Mouse (Mus musculus): ENCODE measurements around the gene 4930469K13Rik. TPM values are rescaled to one million over a fixed set of nuclear protein-coding genes. Genes with fewer than 3 reads are reported as not detected.

Gene 4930469K13Rik
- polyA plus RNA-seq, 2 experiments, result not detected

DNA sequence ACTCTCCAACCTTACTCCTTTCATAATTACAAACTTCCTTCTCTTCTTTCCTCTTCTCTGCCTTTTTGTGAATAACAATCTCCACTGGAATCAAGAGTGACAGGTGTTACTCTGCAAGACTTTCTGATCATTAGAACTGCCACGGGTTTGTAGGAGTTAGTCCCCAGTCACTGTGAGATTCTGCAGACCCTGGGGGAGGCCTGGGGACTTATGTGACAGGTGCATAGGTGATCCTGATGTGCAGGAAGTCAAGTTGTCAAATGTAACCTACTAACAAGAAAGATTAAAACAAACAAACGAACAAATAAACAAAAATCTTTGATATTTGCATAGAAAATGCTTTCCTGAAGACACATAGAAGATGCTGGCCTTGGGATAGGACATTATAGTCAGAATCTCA lies 35.1 kb downstream of the 4930469K13Rik start:
- WGBS, result 54% methylated on average over 2 of the region's 2 CpGs

DNA sequence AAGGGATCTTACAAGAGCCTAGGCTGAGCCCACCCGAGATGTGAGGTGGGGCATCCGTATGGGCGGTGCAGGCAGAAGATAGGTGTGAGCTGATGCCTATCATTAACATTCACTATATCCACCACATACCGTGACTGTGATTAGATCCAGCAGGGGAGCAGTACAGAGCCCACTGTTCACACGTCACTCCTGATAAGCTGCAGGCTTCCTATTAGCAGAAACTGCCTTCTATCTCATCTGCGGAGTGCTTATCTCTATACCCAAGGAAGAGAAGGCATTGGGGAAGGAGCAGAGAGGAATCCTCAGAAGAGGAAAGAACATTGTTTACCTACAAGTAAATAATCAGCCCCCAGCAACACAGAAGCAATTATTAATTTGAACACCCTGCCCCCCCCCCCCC lies 36.6 kb downstream of the 4930469K13Rik start:
- Histone ChIP-seq H3K9ac (ENCODE audit: low read depth, low read length, severe bottlenecking) (no peak overlapping the region), H3K4me2 (replicated peaks; ENCODE audit: low read depth, low read length, severe bottlenecking) (no peak overlapping the region), H3K36me3 (ENCODE audit: control insufficient read depth, insufficient read depth, low read length) (no peaks in the 10 kb centered on the region), H3K27me3 (ENCODE audit: control insufficient read depth, insufficient read depth, low read length) (no peaks in the 10 kb centered on the region), H3K4me3 (replicated peaks; ENCODE audit: low read length) (no peak overlapping the region), H3K27ac (replicated peaks; ENCODE audit: low read depth, low read length) (no peak overlapping the region), H3K4me1 (ENCODE audit: control insufficient read depth, insufficient read depth, low read length) (0 out of 2 replicates have a peak, but pooled peaks cover 4% of the 10 kb centered on the region), H3K9me3 (ENCODE audit: control insufficient read depth, low read length) (no peaks in the 10 kb centered on the region)
- 55% methylated on average over 6 of the region's 6 CpGs for WGBS
- no peak for DNase-seq (ENCODE audit: low spot score)
- TF ChIP-seq POLR2A (IDR thresholded peaks at IDR 0.05; ENCODE audit: borderline replicate concordance, extremely low read depth, insufficient read depth, insufficient read length), result no peak
- ATAC-seq (ENCODE audit: low FRiP score, low read depth), result no peak

More for the DNA sequence above, 35.1 kb downstream of the 4930469K13Rik start:
- Histone ChIP-seq H3K4me1 (ENCODE audit: control insufficient read depth, insufficient read depth, low read length) (0 out of 2 replicates have a peak, but pooled peaks cover 4% of the 10 kb centered on the region), H3K4me2 (replicated peaks; ENCODE audit: low read depth, low read length, severe bottlenecking) (no peak overlapping the region), H3K9me3 (ENCODE audit: control insufficient read depth, low read length) (no peaks in the 10 kb centered on the region), H3K4me3 (replicated peaks; ENCODE audit: low read length) (no peak overlapping the region), H3K9ac (ENCODE audit: low read depth, low read length, severe bottlenecking) (no peak overlapping the region), H3K27me3 (ENCODE audit: control insufficient read depth, insufficient read depth, low read length) (no peaks in the 10 kb centered on the region), H3K27ac (replicated peaks; ENCODE audit: low read depth, low read length) (no peak overlapping the region), H3K36me3 (ENCODE audit: control insufficient read depth, insufficient read depth, low read length) (no peaks in the 10 kb centered on the region)
- no peak for DNase-seq (ENCODE audit: low spot score)
- TF ChIP-seq POLR2A (IDR thresholded peaks at IDR 0.05; ENCODE audit: borderline replicate concordance, extremely low read depth, insufficient read depth, insufficient read length), result no peak
- no peak for ATAC-seq (ENCODE audit: low FRiP score, low read depth)

DNA sequence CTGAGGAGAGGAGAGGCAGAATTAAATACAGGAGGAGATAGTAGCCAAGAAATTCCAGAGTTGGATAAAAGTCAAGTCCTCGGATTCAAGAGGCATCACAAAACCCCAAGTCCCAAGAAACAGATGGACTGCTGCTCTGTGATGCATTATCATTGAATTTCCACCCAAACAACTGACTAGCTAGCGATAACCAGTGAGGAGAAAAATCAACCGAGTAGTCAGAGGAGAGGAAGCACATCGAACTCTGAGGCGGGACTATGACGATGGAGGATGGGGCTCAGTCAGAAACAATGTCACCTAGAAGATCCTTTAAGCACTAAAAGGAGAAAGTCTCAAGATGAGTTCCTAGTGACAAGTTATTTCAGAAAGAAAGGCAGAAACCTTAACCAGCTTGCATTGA lies 39.4 kb downstream of the 4930469K13Rik start:
- TF ChIP-seq POLR2A (IDR thresholded peaks at IDR 0.05; ENCODE audit: borderline replicate concordance, extremely low read depth, insufficient read depth, insufficient read length), result no peak
- WGBS, result 86% methylated on average over 6 of the region's 6 CpGs
- ATAC-seq (ENCODE audit: low FRiP score, low read depth), result no peak
- H3K9ac ChIP-seq (ENCODE audit: low read depth, low read length, severe bottlenecking), result no peak overlapping the region
- H3K36me3 ChIP-seq (ENCODE audit: control insufficient read depth, insufficient read depth, low read length), result no peaks in the 10 kb centered on the region
- no peak overlapping the region for H3K4me2 ChIP-seq (replicated peaks; ENCODE audit: low read depth, low read length, severe bottlenecking)
- H3K4me3 ChIP-seq (replicated peaks; ENCODE audit: low read length), result no peak overlapping the region
- DNase-seq (ENCODE audit: low spot score), result no peak
- H3K27me3 ChIP-seq (ENCODE audit: control insufficient read depth, insufficient read depth, low read length), result no peaks in the 10 kb centered on the region
- 0 out of 2 replicates have a peak, but pooled peaks cover 2% of the 10 kb centered on the region for H3K4me1 ChIP-seq (ENCODE audit: control insufficient read depth, insufficient read depth, low read length)
- no peak overlapping the region for H3K27ac ChIP-seq (replicated peaks; ENCODE audit: low read depth, low read length)
- no peaks in the 10 kb centered on the region for H3K9me3 ChIP-seq (ENCODE audit: control insufficient read depth, low read length)

DNA sequence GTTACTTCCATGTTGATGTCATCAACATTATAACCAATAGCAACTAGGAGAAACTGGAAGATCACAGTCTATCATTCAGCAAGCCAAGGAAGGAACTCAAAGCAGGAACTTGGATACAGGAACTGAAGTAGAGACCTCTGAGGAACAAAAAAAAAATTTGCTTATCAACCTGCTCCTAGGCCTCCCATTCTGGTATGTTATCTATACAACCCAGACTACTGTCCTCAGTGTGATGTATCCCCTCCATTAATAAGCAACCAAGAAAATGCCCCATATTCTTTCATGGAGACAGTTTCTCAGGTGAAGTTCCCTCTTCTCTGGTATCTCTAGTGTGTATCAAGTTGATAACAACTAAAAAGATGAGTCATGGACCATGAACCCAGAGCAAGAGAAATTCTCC lies 40.0 kb downstream of the 4930469K13Rik start:
- ATAC-seq (ENCODE audit: low FRiP score, low read depth) (no peak), DNase-seq (ENCODE audit: low spot score) (no peak)
- H3K9ac ChIP-seq (ENCODE audit: low read depth, low read length, severe bottlenecking), result no peak overlapping the region
- no peak overlapping the region for H3K4me3 ChIP-seq (replicated peaks; ENCODE audit: low read length)
- no peaks in the 10 kb centered on the region for H3K4me1 ChIP-seq (ENCODE audit: control insufficient read depth, insufficient read depth, low read length)
- TF ChIP-seq POLR2A (IDR thresholded peaks at IDR 0.05; ENCODE audit: borderline replicate concordance, extremely low read depth, insufficient read depth, insufficient read length), result no peak
- H3K9me3 ChIP-seq (ENCODE audit: control insufficient read depth, low read length), result no peaks in the 10 kb centered on the region
- no peak overlapping the region for H3K4me2 ChIP-seq (replicated peaks; ENCODE audit: low read depth, low read length, severe bottlenecking)
- H3K27ac ChIP-seq (replicated peaks; ENCODE audit: low read depth, low read length), result no peak overlapping the region
- H3K27me3 ChIP-seq (ENCODE audit: control insufficient read depth, insufficient read depth, low read length), result no peaks in the 10 kb centered on the region
- no peaks in the 10 kb centered on the region for H3K36me3 ChIP-seq (ENCODE audit: control insufficient read depth, insufficient read depth, low read length)

DNA sequence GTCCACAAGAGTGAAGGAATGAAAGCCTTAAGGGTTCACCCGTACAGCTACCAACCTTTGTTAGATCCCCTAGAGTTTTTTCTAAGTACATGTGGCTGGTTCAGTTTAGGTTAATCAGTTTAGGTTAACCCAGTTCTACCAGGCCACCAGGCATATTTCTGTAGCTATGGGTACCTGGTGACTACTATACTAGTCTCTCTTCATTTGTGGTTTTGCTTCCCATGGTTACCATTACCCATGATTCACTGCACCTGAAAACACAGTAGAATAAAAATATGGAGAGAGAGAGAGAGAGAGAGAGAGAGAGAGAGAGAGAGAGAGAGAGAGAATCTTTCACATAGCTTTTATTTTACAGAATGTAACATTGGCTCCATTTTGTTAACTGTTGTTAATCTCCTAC lies 41.6 kb downstream of the 4930469K13Rik start:
- no peak for ATAC-seq (ENCODE audit: low FRiP score, low read depth)
- Histone ChIP-seq H3K9ac (ENCODE audit: low read depth, low read length, severe bottlenecking) (no peak overlapping the region), H3K27ac (replicated peaks; ENCODE audit: low read depth, low read length) (no peak overlapping the region), H3K27me3 (ENCODE audit: control insufficient read depth, insufficient read depth, low read length) (no peaks in the 10 kb centered on the region), H3K4me1 (ENCODE audit: control insufficient read depth, insufficient read depth, low read length) (no peaks in the 10 kb centered on the region), H3K4me3 (replicated peaks; ENCODE audit: low read length) (no peak overlapping the region), H3K4me2 (replicated peaks; ENCODE audit: low read depth, low read length, severe bottlenecking) (no peak overlapping the region), H3K36me3 (ENCODE audit: control insufficient read depth, insufficient read depth, low read length) (no peaks in the 10 kb centered on the region), H3K9me3 (ENCODE audit: control insufficient read depth, low read length) (no peaks in the 10 kb centered on the region)
- WGBS, result 82% methylated on average over 1 of the region's 1 CpGs
- no peak for DNase-seq (ENCODE audit: low spot score)
- no peak for TF ChIP-seq POLR2A (IDR thresholded peaks at IDR 0.05; ENCODE audit: borderline replicate concordance, extremely low read depth, insufficient read depth, insufficient read length)
